Mouse (Mus musculus): Measurements from ENCODE around the gene Clgn. TPM values are rescaled to one million over a fixed set of nuclear protein-coding genes. Genes with fewer than 3 reads are reported as not detected.
"Not testable (repeated sequence)": the region's sequence is repeated elsewhere in the genome, so short reads cannot be mapped to it uniquely, and the experiment has no call there.

The Clgn gene
- total RNA-seq, 2 experiments from 2014 or later: 8.3 to 10.4 TPM

DNA sequence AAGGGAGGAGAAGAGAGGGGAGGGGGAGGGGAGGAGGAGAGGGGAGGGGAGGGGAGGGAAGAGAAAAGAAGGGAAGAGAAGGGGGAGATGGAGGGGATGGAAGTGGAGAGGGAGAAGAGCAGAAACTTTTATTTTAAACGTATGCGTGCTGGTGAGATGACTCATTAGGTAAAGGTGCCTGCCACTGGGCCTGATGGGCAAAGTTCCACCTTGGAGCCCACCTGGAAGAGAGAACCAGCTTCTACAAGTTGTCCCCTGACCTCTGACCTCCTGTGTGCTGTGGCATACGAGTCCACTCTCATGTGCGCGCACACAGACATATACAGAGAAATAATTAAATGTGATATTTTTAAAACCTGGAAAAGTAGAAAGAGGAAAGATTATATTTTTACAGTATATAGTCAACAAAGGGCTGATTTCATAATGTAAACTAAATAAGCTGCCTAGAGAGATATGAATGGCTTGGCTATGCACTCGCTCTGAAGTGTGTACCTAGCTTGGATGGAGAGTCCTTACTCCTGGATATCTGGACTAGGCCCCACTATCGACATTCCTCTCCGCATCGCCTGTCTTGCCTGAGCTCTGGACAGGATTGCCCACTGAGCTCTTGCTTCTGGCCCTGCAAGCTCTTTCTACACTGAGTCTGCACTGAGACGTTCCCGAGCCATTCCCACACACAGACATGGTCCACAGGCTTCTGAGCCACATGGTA, 29.3 kb downstream of the Clgn start:
- intact Hi-C loops (cut with DNase I): no loop called here
- DNase-seq (ENCODE audit: low spot score in 2 of 2): no peak

DNA sequence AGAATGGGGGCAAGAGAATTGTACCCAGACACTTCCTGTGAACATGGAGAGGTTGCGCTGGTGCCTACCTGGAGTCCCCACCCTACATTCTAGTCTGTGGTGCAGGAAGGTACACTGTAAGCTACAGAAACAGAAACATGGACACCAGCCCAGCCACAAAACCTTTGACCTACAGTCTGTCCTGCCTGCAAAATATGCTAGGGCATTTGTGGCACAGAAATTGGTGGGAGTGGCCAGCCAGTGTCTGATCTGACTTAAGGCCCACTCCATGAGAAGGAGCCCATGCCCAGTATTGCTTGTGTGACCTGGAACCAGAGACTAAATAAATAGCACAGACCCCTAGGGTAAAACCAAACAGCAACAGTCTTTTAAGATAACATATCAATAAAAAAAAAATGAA, 31.7 kb downstream of the Clgn start:
- intact Hi-C loops (cut with DNase I): no loop called here
- no peak for DNase-seq (ENCODE audit: low spot score in 2 of 2)

DNA sequence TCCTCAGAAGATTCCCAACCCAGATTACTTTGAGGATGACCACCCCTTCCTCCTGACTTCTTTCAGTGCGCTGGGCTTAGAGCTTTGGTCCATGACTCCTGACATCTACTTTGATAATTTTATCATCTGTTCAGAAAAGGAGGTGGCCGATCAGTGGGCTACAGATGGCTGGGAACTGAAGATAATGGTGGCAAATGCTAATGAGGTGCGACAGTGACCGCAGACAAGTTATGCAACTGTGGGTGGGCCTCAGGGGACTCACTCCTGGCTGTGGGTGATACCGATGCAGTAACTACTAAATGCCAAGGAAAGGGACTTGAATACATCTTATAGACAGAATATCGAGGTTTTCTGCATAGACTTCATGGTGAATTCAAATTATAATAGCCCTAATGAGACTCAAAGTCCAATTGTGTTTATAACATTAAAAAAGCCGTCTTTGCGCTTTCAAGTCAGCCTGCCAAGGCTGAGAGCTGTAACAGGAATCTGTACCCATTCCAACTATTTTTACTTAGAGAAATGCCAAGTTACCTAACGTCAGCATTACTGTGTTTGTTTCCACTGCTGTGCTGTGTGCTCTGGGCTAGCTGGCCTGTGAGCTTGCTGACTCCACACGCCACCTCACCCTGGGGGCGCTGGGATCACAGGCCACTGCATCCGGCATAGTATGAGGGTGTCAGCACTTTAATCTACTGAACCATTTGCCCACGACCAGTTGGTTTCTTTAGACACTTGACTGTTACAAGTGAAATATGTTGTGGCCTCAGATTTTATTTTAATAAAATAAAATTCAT, 33.6 kb downstream of the Clgn start:
- DNase-seq (ENCODE audit: low spot score in 2 of 2): no peak
- intact Hi-C loops (cut with DNase I): no loop called here

DNA sequence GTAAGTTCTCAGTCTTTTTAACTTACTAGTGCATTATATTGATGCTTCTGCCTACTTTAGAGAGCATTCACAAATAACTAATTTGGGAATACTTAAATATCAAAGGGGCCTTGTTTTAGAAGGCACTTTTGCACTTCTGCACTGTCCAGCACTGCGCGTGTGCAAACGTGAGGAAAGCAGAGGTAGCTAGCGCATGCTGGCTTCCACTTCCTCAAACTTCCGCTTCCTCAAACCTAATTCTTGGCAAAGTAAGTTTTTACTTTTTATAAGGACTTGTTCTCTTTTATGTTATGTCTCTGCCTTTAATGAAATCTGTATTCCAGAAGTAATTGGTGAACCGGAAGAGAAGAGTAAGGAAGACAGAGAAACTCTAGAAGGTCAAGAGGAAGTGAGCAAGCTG, 35.5 kb downstream of the Clgn start:
- no peak for DNase-seq (ENCODE audit: low spot score in 2 of 2)
- intact Hi-C loops (cut with DNase I): no loop called here

DNA sequence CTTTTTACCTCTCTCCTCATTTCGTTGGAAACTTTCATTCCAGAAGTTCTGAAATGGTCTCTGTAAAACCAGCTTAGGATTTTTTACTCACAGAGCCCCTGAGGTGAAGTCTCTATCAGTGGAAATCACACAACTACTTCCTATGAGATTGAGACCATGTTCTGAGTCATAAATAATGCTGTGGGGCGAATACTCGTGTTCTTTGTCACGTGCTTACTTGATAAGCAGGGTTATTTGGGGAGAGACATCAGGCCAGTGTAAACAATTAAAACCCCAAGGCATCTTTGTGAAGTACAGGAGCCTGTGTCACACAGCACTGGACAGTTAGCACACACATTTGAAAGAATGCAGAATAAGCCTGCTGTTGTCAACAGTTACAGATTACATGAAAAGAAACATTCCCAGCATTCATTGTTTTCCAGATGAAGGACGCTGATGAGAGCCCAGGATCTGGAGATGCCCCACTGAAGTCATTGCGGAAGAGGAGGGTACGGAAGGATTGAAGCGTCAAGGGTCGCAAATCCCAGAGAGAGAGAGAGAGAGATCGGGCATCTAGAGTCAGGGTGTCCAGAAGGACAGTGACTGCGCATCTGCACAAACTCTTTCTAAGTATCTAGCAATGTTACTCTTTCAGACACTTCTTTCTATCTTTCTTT, 36.6 kb downstream of the Clgn start:
- intact Hi-C loops (cut with DNase I): no loop called here
- DNase-seq (ENCODE audit: low spot score in 2 of 2): no peak

DNA sequence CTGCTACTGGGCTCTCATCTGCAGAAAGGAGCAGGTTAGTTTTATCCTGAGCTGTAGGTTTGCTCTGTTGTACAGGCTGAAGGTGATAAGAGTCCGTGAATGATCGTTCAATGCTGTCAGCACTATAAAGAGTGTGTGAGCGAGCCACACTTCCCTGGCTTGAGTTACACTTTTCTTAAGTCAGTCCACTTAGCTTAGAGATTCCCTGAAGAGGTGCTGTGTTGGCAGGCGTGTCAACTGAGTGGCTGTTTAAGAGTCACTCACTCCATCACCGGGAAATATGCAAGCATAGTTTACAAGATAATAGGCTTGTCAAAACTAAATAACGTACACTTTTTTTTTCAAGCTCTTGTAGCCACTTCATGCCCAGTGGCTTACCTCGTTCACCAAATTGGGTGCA, 37.3 kb downstream of the Clgn start:
- no peak for DNase-seq (ENCODE audit: low spot score in 2 of 2)
- intact Hi-C loops (cut with DNase I): no loop called here

DNA sequence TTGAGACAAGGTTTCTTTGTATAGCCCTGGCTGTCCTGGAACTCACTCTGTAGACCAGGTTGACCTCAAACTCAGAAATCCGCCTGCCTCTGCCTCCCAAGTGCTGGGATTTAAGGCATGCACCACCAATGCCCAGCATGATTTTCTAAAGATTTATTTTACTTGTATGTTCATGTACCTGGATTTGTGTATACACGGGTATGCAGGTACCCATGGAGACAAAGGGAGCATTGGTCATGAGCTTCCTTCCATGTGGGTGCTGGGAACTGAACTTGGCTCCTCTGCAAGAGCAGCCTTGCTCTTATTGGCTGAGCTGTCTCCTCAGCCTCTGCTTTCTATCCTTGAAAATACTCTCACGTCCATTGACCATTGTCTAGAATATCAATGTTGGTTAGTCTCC, 39.0 kb downstream of the Clgn start:
- DNase-seq (ENCODE audit: low spot score in 2 of 2); intact Hi-C loops (cut with DNase I): not testable (repeated sequence)

DNA sequence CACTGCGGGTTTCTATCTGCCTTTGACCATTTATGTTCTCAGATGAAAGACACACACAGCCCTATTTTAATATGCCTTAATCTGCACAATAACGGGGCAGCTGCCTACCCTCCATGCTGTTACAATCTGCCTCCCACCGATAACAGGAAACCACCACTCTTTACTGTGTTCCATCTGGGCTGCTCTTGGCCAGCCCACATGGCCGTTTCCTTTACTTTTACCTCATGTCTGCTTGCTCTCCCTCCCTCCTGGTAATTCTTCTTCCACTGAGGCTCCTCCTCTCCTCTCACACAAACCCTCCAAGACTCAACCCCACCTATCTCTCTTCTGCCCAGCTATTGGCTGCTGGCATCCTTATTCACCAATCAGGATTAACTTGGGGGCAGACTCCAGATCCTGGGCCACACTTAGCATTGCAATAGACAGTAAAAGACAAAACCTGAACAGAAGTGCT, 39.4 kb downstream of the Clgn start:
- intact Hi-C loops (cut with DNase I): no loop called here
- no peak for DNase-seq (ENCODE audit: low spot score in 2 of 2)

DNA sequence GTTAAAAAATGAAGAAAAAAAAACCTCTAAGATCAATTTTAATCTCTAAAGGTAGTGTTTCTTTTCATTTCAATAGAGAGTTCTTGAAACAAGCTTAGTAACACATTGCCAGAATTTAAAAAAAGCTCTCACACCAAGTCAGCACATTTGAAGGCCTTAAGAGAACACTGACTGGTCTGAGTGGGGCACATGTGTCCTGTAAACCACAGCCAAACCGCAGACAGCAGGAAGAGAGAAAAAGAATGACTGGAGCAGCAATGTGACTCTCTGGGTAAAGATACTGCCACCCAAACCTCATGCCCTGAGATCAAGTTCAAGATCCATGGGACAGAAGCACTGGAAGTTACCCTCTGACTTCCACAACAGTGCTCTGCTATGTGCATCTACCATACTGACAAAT, 47.4 kb downstream of the Clgn start:
- intact Hi-C loops (cut with DNase I): no loop called here

DNA sequence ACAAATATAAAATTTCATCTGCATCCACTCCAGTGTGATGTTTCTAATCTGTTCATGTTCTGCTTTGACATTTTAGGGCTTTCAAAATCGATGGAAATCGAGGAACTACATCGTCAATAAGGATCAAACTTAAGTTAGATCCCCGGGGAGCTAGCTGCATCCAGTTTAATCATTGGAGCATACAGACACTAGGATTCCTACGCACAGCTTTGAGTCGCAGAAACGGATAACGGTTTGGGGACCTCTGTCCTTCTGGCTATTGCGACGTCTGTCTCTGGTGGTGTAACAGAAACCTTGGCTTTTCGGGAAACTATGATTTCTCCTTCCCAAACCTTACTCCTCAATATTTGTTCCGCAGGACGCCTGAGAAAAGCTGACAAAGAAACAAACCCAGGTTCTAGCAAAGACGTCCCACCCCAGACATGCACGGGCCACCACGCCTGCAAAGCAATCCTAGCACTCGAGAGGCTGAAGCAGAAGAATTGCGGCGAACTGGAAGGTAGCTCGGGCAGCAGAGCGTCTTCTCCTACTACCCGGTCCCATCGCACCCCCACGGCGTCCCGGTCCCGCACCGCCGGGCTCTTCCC, 52.1 kb downstream of the Clgn start:
- intact Hi-C loops (cut with DNase I): loop anchor here (10.0 kb wide), 2 partner anchors 123 to 163 kb away; partner anchors contain the start of genes Dnajb1, Ndufb7 and Tecr
- no peak for DNase-seq (ENCODE audit: low spot score in 2 of 2)

More for the DNA sequence above, 47.4 kb downstream of the Clgn start:
- no peak for DNase-seq (ENCODE audit: low spot score in 2 of 2)

DNA sequence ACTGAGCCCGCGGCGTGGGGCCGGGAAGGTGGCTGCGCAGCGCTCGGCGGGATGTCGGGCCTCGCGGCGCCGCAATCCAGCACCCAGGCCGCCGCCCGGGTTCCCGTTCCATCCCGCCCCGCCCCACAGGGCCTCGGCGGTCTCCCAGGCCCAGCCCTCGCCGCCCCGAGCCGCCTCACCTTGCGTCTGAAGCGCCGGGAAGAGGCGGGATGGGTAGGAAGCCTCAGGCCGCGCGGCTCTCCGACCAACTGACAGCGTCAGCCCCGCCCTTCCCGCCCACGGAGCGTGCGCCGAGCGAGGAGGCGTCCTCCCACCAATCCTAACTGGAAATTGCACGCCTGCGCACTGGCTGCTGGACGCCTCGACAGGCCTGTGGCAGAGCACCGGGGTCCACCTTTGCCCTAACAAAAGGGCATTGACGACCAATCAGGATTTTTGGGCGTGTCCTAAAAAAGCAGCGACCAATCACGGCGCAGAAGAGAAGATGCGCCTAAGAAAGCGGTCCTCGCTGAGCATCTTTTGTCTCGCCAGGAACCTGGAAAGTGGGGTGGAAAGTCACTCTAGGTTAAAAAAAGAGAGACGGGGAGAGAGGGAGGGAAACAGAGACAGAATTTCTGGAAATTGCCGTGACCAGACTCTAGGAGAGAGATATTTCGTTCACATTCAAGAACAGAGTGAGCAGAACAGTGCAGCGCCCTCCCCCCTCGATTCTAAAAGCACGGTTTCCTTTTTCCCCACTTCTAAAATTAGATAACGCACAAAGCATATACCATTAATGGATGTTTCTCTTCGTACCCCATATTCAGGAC, 52.8 kb downstream of the Clgn start:
- DNase-seq (ENCODE audit: low spot score in 2 of 2): peak; percentile 93 to 94
- intact Hi-C loops (cut with DNase I): loop anchor here (10.0 kb wide), 2 partner anchors 122 to 162 kb away; partner anchors contain the start of genes Dnajb1, Ndufb7 and Tecr

DNA sequence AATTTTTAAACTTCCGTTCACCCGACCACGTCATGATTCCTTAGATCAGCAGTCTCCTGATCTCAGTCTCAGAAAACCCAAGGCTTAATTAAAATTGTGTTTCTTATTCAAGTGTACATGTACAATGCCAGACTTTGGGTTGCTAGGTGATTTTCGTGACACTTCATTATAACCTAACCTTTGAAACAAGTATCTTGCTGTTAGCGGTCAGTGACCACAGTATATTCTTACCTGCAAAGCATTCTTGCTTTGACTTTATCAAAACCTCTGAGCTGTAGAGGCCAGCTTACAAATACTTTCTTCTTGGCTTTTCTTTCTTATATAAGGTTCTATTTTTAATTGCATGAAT, 53.4 kb downstream of the Clgn start:
- intact Hi-C loops (cut with DNase I): loop anchor here (10.0 kb wide), 2 partner anchors 122 to 162 kb away; partner anchors contain the start of genes Dnajb1, Ndufb7 and Tecr
- no peak for DNase-seq (ENCODE audit: low spot score in 2 of 2)

DNA sequence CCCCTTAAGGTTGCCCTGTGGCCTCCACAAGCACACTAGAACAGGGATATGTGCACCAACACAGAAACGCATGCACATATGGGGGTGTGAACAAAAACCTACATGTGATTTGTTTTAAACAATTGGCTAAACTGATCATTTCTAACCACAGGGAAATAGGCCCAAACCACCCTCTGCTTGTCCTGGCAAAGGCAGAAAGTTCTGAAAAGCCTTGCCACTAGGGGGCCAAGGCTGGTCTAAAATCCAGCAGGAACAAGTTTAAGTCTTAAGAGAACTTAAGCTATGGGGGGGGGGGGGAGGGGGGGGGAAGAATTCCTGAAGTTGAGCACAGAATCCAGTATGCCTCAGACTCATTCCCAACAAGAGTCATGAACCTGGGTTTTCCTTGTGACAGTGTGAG, 60.3 kb downstream of the Clgn start:
- no peak for DNase-seq (ENCODE audit: low spot score in 2 of 2)
- intact Hi-C loops (cut with DNase I): loop anchor here (5.0 to 10.0 kb wide), 3 partner anchors 115 to 348 kb away; partner anchors contain the start of genes Dnajb1, Ndufb7 and Tecr

DNA sequence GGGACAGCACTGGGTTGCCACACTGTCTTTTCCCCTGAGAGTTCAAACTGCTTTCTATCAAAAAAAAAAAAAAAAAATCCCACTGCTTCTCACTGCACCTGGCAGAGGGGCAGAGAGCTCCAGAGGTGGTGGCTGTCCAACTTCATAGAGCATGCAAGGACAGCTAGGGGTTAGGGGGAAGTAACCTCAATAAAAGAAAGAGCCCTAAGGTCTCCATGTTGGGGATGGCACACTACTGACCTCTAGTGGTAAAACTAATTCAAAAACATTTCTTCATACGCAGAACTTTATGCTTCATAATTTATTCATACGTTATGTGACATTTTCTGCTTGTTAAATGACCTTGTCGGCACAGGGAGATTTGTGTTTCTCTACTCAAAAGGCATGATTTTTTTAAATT, 61.4 kb downstream of the Clgn start:
- intact Hi-C loops (cut with DNase I): loop anchor here (5.0 kb wide), 1 partner anchor 349 kb away; no protein-coding TSS in a partner anchor

DNA sequence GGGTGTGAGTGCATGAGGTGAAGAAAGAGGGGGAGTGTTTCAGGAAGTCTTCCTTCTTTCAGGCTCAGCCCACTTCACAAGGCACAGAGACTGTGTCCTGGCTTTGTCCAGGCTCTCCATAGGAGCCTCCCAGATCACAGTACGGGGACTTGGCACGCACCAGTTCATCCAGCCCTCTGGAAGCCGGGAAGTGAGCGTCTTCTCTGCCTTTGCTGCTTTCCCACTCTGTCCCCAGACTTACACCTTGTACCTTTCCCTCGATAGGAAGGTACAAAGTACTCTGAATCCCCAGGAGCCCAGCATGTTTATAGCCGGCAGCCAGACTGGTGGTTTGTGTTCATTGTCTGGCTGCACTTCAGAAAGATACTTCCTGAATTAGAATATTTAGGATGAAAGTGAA, 67.5 kb downstream of the Clgn start:
- DNase-seq (ENCODE audit: low spot score in 2 of 2): no peak
- intact Hi-C loops (cut with DNase I): no loop called here

More for the DNA sequence above, 61.4 kb downstream of the Clgn start:
- no peak for DNase-seq (ENCODE audit: low spot score in 2 of 2)

DNA sequence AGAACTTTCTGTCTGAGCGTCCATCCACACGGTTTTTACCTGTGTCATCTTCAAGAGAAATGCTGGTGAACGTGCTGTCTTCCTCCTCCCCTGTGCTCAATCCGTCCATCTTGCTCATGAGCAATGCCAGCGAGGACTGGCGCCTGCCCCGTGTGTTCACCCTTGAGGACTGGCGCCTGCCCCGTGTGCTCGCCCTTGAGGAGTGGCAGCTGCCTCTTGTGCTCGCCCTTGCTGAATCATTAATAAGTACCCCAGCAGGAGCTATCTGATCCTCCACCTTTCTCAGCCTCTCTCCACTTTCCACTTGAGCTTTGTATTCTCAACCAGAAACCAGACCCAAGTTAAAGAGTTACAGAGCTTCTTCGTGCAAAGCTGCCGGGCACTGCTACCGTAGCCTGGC, 68.6 kb downstream of the Clgn start, which contains the start of gene Scoc:
Gene Scoc (minus strand): TSS at position 170 of the 400 bp plus-strand sequence.
- DNase-seq (ENCODE audit: low spot score in 2 of 2): no peak
- intact Hi-C loops (cut with DNase I): no loop called here

DNA sequence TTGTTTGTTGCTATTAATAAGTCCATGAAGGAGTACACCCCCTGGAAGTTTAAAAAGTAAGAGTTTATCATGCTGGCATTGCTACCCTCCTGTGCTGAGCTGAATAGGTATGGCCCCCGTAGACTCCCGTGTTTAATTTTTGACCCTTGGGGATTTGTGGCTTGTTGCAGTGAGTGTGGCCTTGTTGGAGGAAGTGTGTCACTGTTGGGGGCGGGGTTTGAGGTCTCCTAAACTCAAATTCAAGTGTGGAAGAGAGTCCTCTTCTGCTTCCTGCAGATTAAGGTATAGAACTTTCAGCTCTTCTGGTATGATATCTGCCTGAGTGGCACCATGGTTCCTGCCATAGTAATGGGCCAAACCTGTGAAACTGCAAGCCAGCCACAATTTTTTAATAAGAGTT, 69.9 kb downstream of the Clgn start:
- intact Hi-C loops (cut with DNase I): no loop called here
- no peak for DNase-seq (ENCODE audit: low spot score in 2 of 2)

All from left cerebral cortex, postnatal 36 days (tissue).